In genomic region chr2:84840748-84841563, GRCm38 (mm10) we compare ENCODE assay signal across 8 mouse cellular contexts. TPM values are rescaled to one million over a fixed set of nuclear protein-coding genes. Genes with fewer than 3 reads are reported as not detected.
A peak's percentile ranks its signal among the peaks of the same experiment; 100 is the strongest.
DNase-seq lines count a peak whose midpoint lies in the region; ATAC-seq and TF ChIP-seq lines count a peak whose summit lies in the region.

No protein-coding gene starts in this region.

- TF ChIP-seq EP300 in ES-Bruce4 (IDR thresholded peaks at IDR 0.05; ENCODE audit: insufficient read depth, low read depth, low read length), result 0 out of 2 replicates have a peak, but pooled peaks have one; percentile 16

- no peaks in the 10 kb centered on the region for H3K9me3 ChIP-seq in ES-Bruce4 (replicated peaks; ENCODE audit: control insufficient read depth, insufficient read depth, low read length, poor library complexity, severe bottlenecking)
- H3K9me3 ChIP-seq in liver, embryonic 16.5 days (replicated peaks; ENCODE audit: control insufficient read depth, low read length), result no peaks in the 10 kb centered on the region

- no peaks in the 10 kb centered on the region; the same call in 1 of the 2 replicates for H3K36me3 ChIP-seq in ES-Bruce4 (ENCODE audit: control insufficient read depth, insufficient read depth, low read length, poor library complexity, severe bottlenecking)
- peaks cover 26% of the 10 kb centered on the region for H3K36me3 ChIP-seq in liver, embryonic 16.5 days (ENCODE audit: control insufficient read depth, insufficient read depth)

- no peak for TF ChIP-seq CTCF in gastrocnemius, adult 2 months (IDR thresholded peaks at IDR 0.05)
- TF ChIP-seq CTCF in ES-Bruce4 (IDR thresholded peaks at IDR 0.05; ENCODE audit: low read depth, low read length), result no peak

- H3K4me2 ChIP-seq in liver, embryonic 16.5 days (ENCODE audit: low read depth, low read length), result peak overlapping the region; percentile 68

- intact Hi-C loops in gastrocnemius, adult 2 months (cut with DNase I), result no loop called here
- intact Hi-C loops in gastrocnemius, postnatal 14 days (cut with DNase I; ENCODE audit: low total_unique reads), result no loop called here

- no peak for DNase-seq in gastrocnemius, adult 2 months
- DNase-seq in gastrocnemius, postnatal 10 days, result no peak
- no peak for DNase-seq in gastrocnemius, postnatal 14 days
- DNase-seq in adrenal gland, adult (ENCODE audit: inconsistent age in 2 of 2, low spot score in 1 of 2), result no peak
- DNase-seq in Muller cell, postnatal 12 days (ENCODE audit: inconsistent ontology term), result no peak

- WGBS in liver, embryonic 16.5 days (ENCODE audit: insufficient replicate concordance), result 2% methylated on average over 17 of the region's 17 CpGs

- peaks cover 9% of the 10 kb centered on the region for H3K4me1 ChIP-seq in ES-Bruce4 (ENCODE audit: control insufficient read depth, insufficient read depth, low read length)
- peaks cover 42% of the 10 kb centered on the region for H3K4me1 ChIP-seq in liver, embryonic 16.5 days (ENCODE audit: control insufficient read depth, low read depth, low read length)

- no peak for TF ChIP-seq POLR2A in ES-Bruce4 (IDR thresholded peaks at IDR 0.05; ENCODE audit: insufficient read depth, low read length)

- peak overlapping the region; percentile 95 for H3K27ac ChIP-seq in gastrocnemius, adult 2 months
- no peak overlapping the region for H3K27ac ChIP-seq in ES-Bruce4 (ENCODE audit: insufficient read depth, low read length)
- H3K27ac ChIP-seq in liver, embryonic 16.5 days (ENCODE audit: low read length), result peak overlapping the region; percentile 96

- peak overlapping the region; percentile 64 for H3K9ac ChIP-seq in ES-Bruce4 (ENCODE audit: low read depth, poor library complexity, severe bottlenecking)
- H3K9ac ChIP-seq in liver, embryonic 16.5 days (ENCODE audit: low read depth, low read length), result peak overlapping the region; percentile 92

- ATAC-seq in granulocyte monocyte progenitor cell, adult 5-6 weeks (replicated peaks; ENCODE audit: poor library complexity, severe bottlenecking), result peak; percentile 26
- peak; percentile 1; the same call in 1 of the 2 replicates for ATAC-seq in liver, embryonic 16.5 days (ENCODE audit: low read depth)

- H3K4me3 ChIP-seq in gastrocnemius, adult 2 months, result peak overlapping the region; percentile 93
- H3K4me3 ChIP-seq in ES-Bruce4 (ENCODE audit: low read depth, low read length), result peak overlapping the region; percentile 86
- H3K4me3 ChIP-seq in liver, embryonic 16.5 days (ENCODE audit: low read depth, low read length), result peak overlapping the region; percentile 87

- no peaks in the 10 kb centered on the region for H3K27me3 ChIP-seq in ES-Bruce4 (ENCODE audit: control insufficient read depth, insufficient read depth, low read length, poor library complexity, severe bottlenecking)
- H3K27me3 ChIP-seq in liver, embryonic 16.5 days (ENCODE audit: control insufficient read depth, insufficient read depth, low read depth, low read length), result peaks cover 3% of the 10 kb centered on the region; the same call in 1 of the 2 replicates

RNA-seq across cellular contexts. Expression of gene Slc43a1, which starts 2.3 kb away (rescaled TPM):
- total RNA-seq in gastrocnemius, adult 2 months (2021), result 10 to 100 TPM in 1 of 2 experiments, 1 to 10 TPM in 1; 6.3 to 11.6 TPM
- 1 to 10 TPM; 6.4 to 6.7 TPM for total RNA-seq in gastrocnemius, postnatal 10 days (2021)
- polyA plus RNA-seq in ES-Bruce4 (2011; ENCODE audit: insufficient read depth, insufficient read length, low read depth, missing spikeins), result 11.5 and 12.3 TPM in 2 replicates
- 14.6 and 23.4 TPM in 2 replicates for total RNA-seq in granulocyte monocyte progenitor cell, adult 5-6 weeks (2014; fragmentation: Nextera tagmentation)
- 11.5 and 11.8 TPM in 2 replicates for total RNA-seq in granulocyte monocyte progenitor cell, adult 5-6 weeks (2017)
- 185 and 205 TPM in 2 replicates for polyA plus RNA-seq in liver, embryonic 16.5 days (2015; fragmentation: Nextera tagmentation; extraction: Ambion mirVana)
- total RNA-seq in gastrocnemius, postnatal 14 days (2021), result 10 to 100 TPM in 1 of 2 experiments, 1 to 10 TPM in 1; 6.2 to 16.1 TPM

RNA-seq across cellular contexts. Expression of gene Timm10, which starts 14.2 kb away (rescaled TPM):
- 10 to 100 TPM; 42.0 to 57.7 TPM for total RNA-seq in gastrocnemius, adult 2 months (2021)
- total RNA-seq in gastrocnemius, postnatal 10 days (2021), result 10 to 100 TPM; 42.9 to 46.1 TPM
- 40.8 and 47.3 TPM in 2 replicates for polyA plus RNA-seq in ES-Bruce4 (2011; ENCODE audit: insufficient read depth, insufficient read length, low read depth, missing spikeins)
- 52.3 and 76.6 TPM in 2 replicates for total RNA-seq in granulocyte monocyte progenitor cell, adult 5-6 weeks (2014; fragmentation: Nextera tagmentation)
- 32.2 and 34.6 TPM in 2 replicates for total RNA-seq in granulocyte monocyte progenitor cell, adult 5-6 weeks (2017)
- polyA plus RNA-seq in liver, embryonic 16.5 days (2015; fragmentation: Nextera tagmentation; extraction: Ambion mirVana), result 27.3 and 29.8 TPM in 2 replicates
- 10 to 100 TPM; 45.7 to 46.0 TPM for total RNA-seq in gastrocnemius, postnatal 14 days (2021)

RNA-seq across cellular contexts. Expression of gene Smtnl1, which starts 18.5 kb away (rescaled TPM):
- 100 to 1,000 TPM in 1 of 2 experiments, 10 to 100 TPM in 1; 53.0 to 125 TPM for total RNA-seq in gastrocnemius, adult 2 months (2021)
- total RNA-seq in gastrocnemius, postnatal 10 days (2021), result 10 to 100 TPM; 64.0 to 71.1 TPM
- polyA plus RNA-seq in ES-Bruce4 (2011; ENCODE audit: insufficient read depth, insufficient read length, low read depth, missing spikeins), result 2.6 and 2.8 TPM in 2 replicates
- total RNA-seq in granulocyte monocyte progenitor cell, adult 5-6 weeks (2014; fragmentation: Nextera tagmentation), result not detected in 2 replicates
- not detected in 2 replicates for total RNA-seq in granulocyte monocyte progenitor cell, adult 5-6 weeks (2017)
- polyA plus RNA-seq in liver, embryonic 16.5 days (2015; fragmentation: Nextera tagmentation; extraction: Ambion mirVana), result 0.47 and 0.50 TPM in 2 replicates
- 100 to 1,000 TPM in 1 of 2 experiments, 10 to 100 TPM in 1; 95.9 to 120 TPM for total RNA-seq in gastrocnemius, postnatal 14 days (2021)

RNA-seq across cellular contexts. Expression of gene Ube2l6, which starts 42.3 kb away (rescaled TPM):
- 1 to 10 TPM; 2.0 to 3.8 TPM for total RNA-seq in gastrocnemius, adult 2 months (2021)
- total RNA-seq in gastrocnemius, postnatal 10 days (2021), result 10 to 100 TPM in 1 of 2 experiments, 1 to 10 TPM in 1; 7.2 to 10.0 TPM
- 12.6 and 14.3 TPM in 2 replicates for polyA plus RNA-seq in ES-Bruce4 (2011; ENCODE audit: insufficient read depth, insufficient read length, low read depth, missing spikeins)
- total RNA-seq in granulocyte monocyte progenitor cell, adult 5-6 weeks (2014; fragmentation: Nextera tagmentation), result 5.6 and 6.3 TPM in 2 replicates
- total RNA-seq in granulocyte monocyte progenitor cell, adult 5-6 weeks (2017), result 4.0 and 7.1 TPM in 2 replicates
- 486 and 542 TPM in 2 replicates for polyA plus RNA-seq in liver, embryonic 16.5 days (2015; fragmentation: Nextera tagmentation; extraction: Ambion mirVana)
- 1 to 10 TPM; 6.1 to 7.0 TPM for total RNA-seq in gastrocnemius, postnatal 14 days (2021)

RNA-seq across cellular contexts. Expression of gene Rtn4rl2, which starts 45.6 kb away (rescaled TPM):
- total RNA-seq in gastrocnemius, adult 2 months (2021), result under 1 TPM; 0.28 to 0.41 TPM
- total RNA-seq in gastrocnemius, postnatal 10 days (2021), result 1 to 10 TPM; 1.0 TPM
- not detected in 2 replicates for polyA plus RNA-seq in ES-Bruce4 (2011; ENCODE audit: insufficient read depth, insufficient read length, low read depth, missing spikeins)
- total RNA-seq in granulocyte monocyte progenitor cell, adult 5-6 weeks (2014; fragmentation: Nextera tagmentation), result not detected in 2 replicates
- total RNA-seq in granulocyte monocyte progenitor cell, adult 5-6 weeks (2017), result not detected in 2 replicates
- polyA plus RNA-seq in liver, embryonic 16.5 days (2015; fragmentation: Nextera tagmentation; extraction: Ambion mirVana), result not detected in 2 replicates
- total RNA-seq in gastrocnemius, postnatal 14 days (2021), result under 1 TPM; 0.55 to 0.64 TPM

Comparison
In these comparisons a context has a peak if more than half of its experiments do, and no peak if none do; other contexts are left out.
1. RNA of gene Smtnl1, which starts 18.5 kb away (total RNA-seq): 53.0 to 125 TPM in gastrocnemius, adult 2 months, 95.9 to 120 TPM in gastrocnemius, postnatal 14 days and 64.0 to 71.1 TPM in gastrocnemius, postnatal 10 days; not detected in granulocyte monocyte progenitor cell, adult 5-6 weeks; every median in the first group is over 10 times any median in the second.
2. Peak in every context shown above with its lines, with median percentiles within 50 percentile points of each other: H3K4me3 ChIP-seq.